Mouse (Mus musculus): ENCODE results near the gene Olfr1441. TPM values are rescaled to one million over a fixed set of nuclear protein-coding genes. Genes with fewer than 3 reads are reported as not detected.

Olfr1441 gene
- not detected in 2 replicates for polyA plus RNA-seq (2012; ENCODE audit: insufficient read depth, insufficient read length, missing spikeins)

- H3K27ac ChIP-seq (replicated peaks; ENCODE audit: low read depth, low read length), result no peak within 1 kb of the TSS
Observed at GRCm38 (mm10) chr19:12417361-12417760, at the start of gene Olfr1441. TSS of gene Olfr1441 (plus strand) at chr19:12417433.

GRCm38 (mm10) chr19:12373004-12373403 is 44.2 kb upstream of the Olfr1441 start:
- Histone ChIP-seq H3K4me1 (ENCODE audit: control insufficient read depth, insufficient read depth, insufficient read length, low read length) (no peaks in the 10 kb centered on the region), H3K4me3 (ENCODE audit: insufficient read depth, low read depth, low read length) (no peak overlapping the region), H3K27ac (replicated peaks; ENCODE audit: low read depth, low read length) (no peak overlapping the region)

More at GRCm38 (mm10) chr19:12417361-12417760, at the start of gene Olfr1441:
- no peaks in the 10 kb centered on the region for H3K4me1 ChIP-seq (ENCODE audit: control insufficient read depth, insufficient read depth, insufficient read length, low read length)
- H3K4me3 ChIP-seq (ENCODE audit: insufficient read depth, low read depth, low read length), result no peak within 1 kb of the TSS

- H3K4me1 ChIP-seq (ENCODE audit: control insufficient read depth, insufficient read depth, insufficient read length, low read length), result no peaks in the 10 kb centered on the region
- no peak overlapping the region for H3K27ac ChIP-seq (replicated peaks; ENCODE audit: low read depth, low read length)
- H3K4me3 ChIP-seq (ENCODE audit: insufficient read depth, low read depth, low read length), result no peak overlapping the region
Observed at GRCm38 (mm10) chr19:12374465-12375025, 42.7 kb upstream of the Olfr1441 start.

GRCm38 (mm10) chr19:12386979-12387378 is 30.3 kb upstream of the Olfr1441 start, which contains the start of gene Olfr1440:
TSS of gene Olfr1440 (plus strand) at chr19:12387279.
- Histone ChIP-seq H3K27ac (replicated peaks; ENCODE audit: low read depth, low read length) (no peak within 1 kb of the TSS), H3K4me1 (ENCODE audit: control insufficient read depth, insufficient read depth, insufficient read length, low read length) (no peaks in the 10 kb centered on the region), H3K4me3 (ENCODE audit: insufficient read depth, low read depth, low read length) (no peak within 1 kb of the TSS)

DNA sequence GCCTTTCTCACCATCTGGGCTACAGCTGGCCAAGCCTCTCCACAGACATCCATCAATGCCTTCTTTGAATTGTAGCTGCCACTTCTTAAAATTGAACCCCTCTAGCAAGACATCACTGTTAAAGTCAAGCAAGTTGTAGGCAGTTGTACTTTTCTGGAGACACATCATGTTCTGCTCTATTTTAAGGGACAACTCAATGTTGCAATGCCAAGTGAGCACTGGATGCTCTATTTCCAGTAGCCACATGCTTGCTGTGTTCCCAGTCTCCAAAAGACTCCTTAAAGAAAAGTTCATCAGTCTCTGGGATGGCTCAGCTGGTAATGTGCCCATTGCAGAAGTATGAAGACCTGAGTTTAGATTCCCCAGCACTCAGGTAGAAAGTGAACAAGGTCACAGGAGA is 3.5 kb upstream of the Olfr1441 start:
- H3K27ac ChIP-seq (replicated peaks; ENCODE audit: low read depth, low read length), result no peak overlapping the region
- no peak overlapping the region for H3K4me3 ChIP-seq (ENCODE audit: insufficient read depth, low read depth, low read length)
- H3K4me1 ChIP-seq (ENCODE audit: control insufficient read depth, insufficient read depth, insufficient read length, low read length), result no peaks in the 10 kb centered on the region

GRCm38 (mm10) chr19:12418312-12418711 is 1.1 kb downstream of the Olfr1441 start:
- no peaks in the 10 kb centered on the region for H3K4me1 ChIP-seq (ENCODE audit: control insufficient read depth, insufficient read depth, insufficient read length, low read length)
- no peak overlapping the region for H3K27ac ChIP-seq (replicated peaks; ENCODE audit: low read depth, low read length)
- no peak overlapping the region for H3K4me3 ChIP-seq (ENCODE audit: insufficient read depth, low read depth, low read length)

- H3K27ac ChIP-seq (replicated peaks; ENCODE audit: low read depth, low read length), result no peak overlapping the region
- H3K4me3 ChIP-seq (ENCODE audit: insufficient read depth, low read depth, low read length), result no peak overlapping the region
- H3K4me1 ChIP-seq (ENCODE audit: control insufficient read depth, insufficient read depth, insufficient read length, low read length), result no peaks in the 10 kb centered on the region
Observed at GRCm38 (mm10) chr19:12420555-12420954, 3.3 kb downstream of the Olfr1441 start.

- no peaks in the 10 kb centered on the region for H3K4me1 ChIP-seq (ENCODE audit: control insufficient read depth, insufficient read depth, insufficient read length, low read length)
Observed at GRCm38 (mm10) chr19:12421680-12422079, 4.4 kb downstream of the Olfr1441 start.

GRCm38 (mm10) chr19:12427101-12427500 is 9.9 kb downstream of the Olfr1441 start:
- Histone ChIP-seq H3K4me1 (ENCODE audit: control insufficient read depth, insufficient read depth, insufficient read length, low read length) (no peaks in the 10 kb centered on the region), H3K27ac (replicated peaks; ENCODE audit: low read depth, low read length) (no peak overlapping the region), H3K4me3 (ENCODE audit: insufficient read depth, low read depth, low read length) (no peak overlapping the region)

More at GRCm38 (mm10) chr19:12421680-12422079, 4.4 kb downstream of the Olfr1441 start:
- no peak overlapping the region for H3K27ac ChIP-seq (replicated peaks; ENCODE audit: low read depth, low read length)
- H3K4me3 ChIP-seq (ENCODE audit: insufficient read depth, low read depth, low read length), result no peak overlapping the region

GRCm38 (mm10) chr19:12427605-12428004 is 10.4 kb downstream of the Olfr1441 start, which contains the start of gene Pfpl:
TSS of gene Pfpl (plus strand) at chr19:12427905.
- Histone ChIP-seq H3K27ac (replicated peaks; ENCODE audit: low read depth, low read length) (no peak within 1 kb of the TSS), H3K4me3 (ENCODE audit: insufficient read depth, low read depth, low read length) (no peak within 1 kb of the TSS), H3K4me1 (ENCODE audit: control insufficient read depth, insufficient read depth, insufficient read length, low read length) (no peaks in the 10 kb centered on the region)

DNA sequence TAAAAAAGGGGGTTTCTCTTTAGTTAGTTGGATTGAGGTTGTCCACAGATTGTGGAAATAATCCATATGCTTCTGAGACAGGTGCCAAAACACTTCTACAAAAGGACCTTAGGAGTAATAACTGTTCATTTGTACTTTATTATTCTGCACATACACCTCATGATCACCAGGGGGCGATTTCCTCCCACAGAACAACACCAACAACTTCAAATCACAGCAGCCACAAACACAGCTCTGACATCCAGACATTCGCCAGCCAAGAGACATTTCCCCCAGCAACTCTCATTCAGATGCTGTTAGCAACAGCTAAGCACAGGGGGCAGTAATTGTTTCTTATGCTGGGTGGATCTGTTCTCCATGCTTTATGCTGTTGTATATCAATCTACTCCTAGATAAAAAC is 15.8 kb downstream of the Olfr1441 start:
- Histone ChIP-seq H3K27ac (replicated peaks; ENCODE audit: low read depth, low read length) (no peak overlapping the region), H3K4me3 (ENCODE audit: insufficient read depth, low read depth, low read length) (no peak overlapping the region), H3K4me1 (ENCODE audit: control insufficient read depth, insufficient read depth, insufficient read length, low read length) (no peaks in the 10 kb centered on the region; the same call in 1 of the 2 replicates)

GRCm38 (mm10) chr19:12435011-12435416 is 17.8 kb downstream of the Olfr1441 start:
- Histone ChIP-seq H3K4me3 (ENCODE audit: insufficient read depth, low read depth, low read length) (no peak overlapping the region), H3K27ac (replicated peaks; ENCODE audit: low read depth, low read length) (peak overlapping the region; percentile 85), H3K4me1 (ENCODE audit: control insufficient read depth, insufficient read depth, insufficient read length, low read length) (no peaks in the 10 kb centered on the region; the same call in 1 of the 2 replicates)

DNA sequence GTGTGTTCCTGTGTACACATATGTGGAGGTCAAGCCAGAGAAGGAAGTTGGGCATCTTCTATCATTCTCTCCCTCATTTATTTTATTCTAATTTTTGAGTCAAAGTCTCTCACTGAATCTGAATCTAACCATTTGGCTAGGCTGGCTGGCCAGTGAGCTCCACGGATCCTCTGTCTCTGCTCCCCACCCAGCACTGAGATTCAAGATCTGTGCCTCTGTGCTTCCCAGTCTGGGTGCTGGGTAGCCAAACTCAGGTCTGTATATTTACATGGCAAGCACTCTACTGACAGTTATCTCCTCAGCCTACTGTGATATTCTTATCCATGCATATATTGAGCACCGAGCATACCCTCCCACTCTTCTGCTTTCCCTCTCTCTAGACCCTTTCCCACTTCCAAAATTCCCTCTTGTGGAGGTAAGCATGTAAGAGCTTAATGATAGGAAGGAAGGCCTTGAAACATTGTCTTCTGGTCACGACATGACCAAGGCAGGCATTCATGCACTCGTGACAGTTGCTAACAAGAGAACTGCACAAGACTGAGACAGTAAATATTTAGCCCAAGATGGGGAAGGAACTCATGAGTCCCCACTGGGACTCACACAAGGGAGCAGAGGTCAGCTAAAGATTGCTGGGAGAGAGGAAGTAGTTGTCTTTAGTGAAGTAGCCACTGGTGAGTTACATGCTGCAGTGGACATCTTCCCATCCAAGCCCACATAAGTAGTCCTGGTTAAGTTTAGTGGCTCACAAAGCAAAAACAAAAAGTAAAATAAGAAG is 18.7 kb downstream of the Olfr1441 start:
- Histone ChIP-seq H3K27ac (replicated peaks; ENCODE audit: low read depth, low read length) (peak overlapping the region; percentile 85), H3K4me1 (ENCODE audit: control insufficient read depth, insufficient read depth, insufficient read length, low read length) (peaks cover 3% of the 10 kb centered on the region), H3K4me3 (ENCODE audit: insufficient read depth, low read depth, low read length) (no peak overlapping the region)

DNA sequence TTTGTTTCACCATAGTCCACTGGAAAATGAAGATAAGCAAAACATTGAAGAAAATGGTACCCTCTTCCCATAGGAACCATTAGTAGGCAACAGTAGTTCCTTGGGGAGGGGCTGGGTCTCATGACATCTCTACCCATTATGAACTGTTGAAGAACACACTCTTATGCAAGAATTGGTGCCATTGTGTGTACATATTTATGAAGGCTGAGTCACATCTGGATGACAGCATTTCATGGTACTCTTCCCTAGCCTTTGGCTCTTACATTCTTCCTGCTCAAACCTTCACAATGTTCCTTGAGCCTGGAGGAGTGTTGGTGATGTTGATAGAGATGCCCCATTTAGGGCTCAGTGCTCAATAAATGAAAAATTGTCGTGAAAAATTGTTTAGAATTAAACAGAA is 22.3 kb downstream of the Olfr1441 start:
- peaks cover 3% of the 10 kb centered on the region for H3K4me1 ChIP-seq (ENCODE audit: control insufficient read depth, insufficient read depth, insufficient read length, low read length)
- H3K27ac ChIP-seq (replicated peaks; ENCODE audit: low read depth, low read length), result peak overlapping the region; percentile 91
- no peak overlapping the region for H3K4me3 ChIP-seq (ENCODE audit: insufficient read depth, low read depth, low read length)

DNA sequence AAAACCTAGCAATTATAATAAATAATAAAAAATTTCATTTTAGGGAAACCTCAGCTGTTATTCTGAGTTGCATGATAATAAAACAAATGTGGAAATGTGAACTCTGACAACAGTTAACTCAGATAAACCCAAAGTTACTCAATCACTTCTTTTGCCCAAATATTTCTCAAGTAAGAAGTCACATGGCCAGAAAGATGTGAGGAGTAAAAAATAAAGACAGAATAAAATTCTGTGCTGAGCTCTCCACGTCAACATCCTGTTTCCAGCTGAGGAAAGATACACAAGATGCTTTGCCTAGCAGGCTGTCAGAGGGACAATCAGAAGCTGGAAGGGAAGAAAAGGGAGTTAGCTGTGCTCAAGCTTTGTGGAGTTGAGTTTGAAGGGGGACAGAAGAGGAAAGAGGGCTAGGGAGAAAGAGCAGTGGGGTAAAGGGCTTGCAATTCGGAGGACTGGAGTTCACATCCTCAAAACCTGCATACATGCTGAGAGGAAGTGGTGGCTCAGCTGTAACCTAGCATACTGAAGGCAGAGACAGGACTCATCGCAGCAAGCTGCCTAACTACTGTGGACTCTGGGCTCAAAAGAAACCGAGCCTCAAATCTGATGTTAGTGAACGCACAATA is 23.0 kb downstream of the Olfr1441 start:
- peak overlapping the region; percentile 98 for H3K27ac ChIP-seq (replicated peaks; ENCODE audit: low read depth, low read length)
- peaks cover 3% of the 10 kb centered on the region for H3K4me1 ChIP-seq (ENCODE audit: control insufficient read depth, insufficient read depth, insufficient read length, low read length)
- H3K4me3 ChIP-seq (ENCODE audit: insufficient read depth, low read depth, low read length), result no peak overlapping the region
